Mouse (Mus musculus) liver, embryonic 15.5 days (tissue): ENCODE measurements around the gene Traf2. TPM values are rescaled to one million over a fixed set of nuclear protein-coding genes. Genes with fewer than 3 reads are reported as not detected.

ENCODE experiments used
- ATAC-seq: fragments of 200-750 bp; cut with Nextera tagmentation; 2 replicates; pipeline ENCODE4 v1.8.0; 2017; ENCODE audit warnings: moderate number of reproducible peaks, mild to moderate bottlenecking, moderate library complexity; ENCODE audit not compliant: insufficient read depth
- H3K27ac ChIP-seq: fragments of 300-500 bp; sonication (generic); replicated peaks from 2 replicates; pipeline ENCODE4 v1.5.1; 2015; ENCODE audit warnings: mild to moderate bottlenecking, inconsistent platforms
- H3K27me3 ChIP-seq: fragments of 300-500 bp; sonication (generic); 2 replicates; pipeline ENCODE4 v1.6.1; 2015; ENCODE audit warnings: mild to moderate bottlenecking, inconsistent platforms
- H3K36me3 ChIP-seq: fragments of 300-500 bp; sonication (generic); replicated peaks from 2 replicates; pipeline ENCODE4 v1.6.1; 2015; ENCODE audit warnings: moderate library complexity, mild to moderate bottlenecking, inconsistent platforms
- H3K4me1 ChIP-seq: fragments of 300-500 bp; sonication (generic); replicated peaks from 2 replicates; pipeline ENCODE4 v1.6.1; 2015; ENCODE audit warnings: inconsistent platforms
- H3K4me2 ChIP-seq: fragments of 300-500 bp; sonication (generic); 2 replicates; pipeline ENCODE4 v1.6.1; 2015; ENCODE audit warnings: moderate library complexity, mild to moderate bottlenecking, inconsistent platforms
- H3K4me3 ChIP-seq: fragments of 300-500 bp; sonication (generic); replicated peaks from 2 replicates; pipeline ENCODE4 v1.5.1; 2015; ENCODE audit warnings: mild to moderate bottlenecking, inconsistent platforms
- H3K9ac ChIP-seq: fragments of 300-500 bp; sonication (generic); 2 replicates; pipeline ENCODE4 v1.6.1; 2015; ENCODE audit warnings: moderate library complexity, mild to moderate bottlenecking, inconsistent platforms
- H3K9me3 ChIP-seq: fragments of 300-500 bp; sonication (generic); replicated peaks from 2 replicates; pipeline ENCODE4 v1.6.1; 2016; ENCODE audit warnings: inconsistent platforms
- WGBS: fragments of 180-500 bp; shearing (Covaris S2); methylation state at CpG from one replicate; pipeline ENCODE4 v1.1.7; 2015; ENCODE audit warnings: mixed read lengths; ENCODE audit not compliant: insufficient replicate concordance; 5-methylcytosine and 5-hydroxymethylcytosine counted together
- polyA plus RNA-seq: library from polyadenylated mRNA; unstranded; fragments of >200 nt; fragmentation: Nextera tagmentation; extraction: Ambion mirVana; gene quantifications from 2 replicates; pipeline ENCODE4 v1.2.1, GENCODE M21; 2015

The Traf2 gene
- polyA plus RNA-seq, 1 experiment from 2014 or later: 14.1 TPM

GRCm38 (mm10) chr2:25468962-25469915 is 77.5 kb downstream of the Traf2 start:
- Histone ChIP-seq H3K4me2 (no peak overlapping the region), H3K4me3 (no peak overlapping the region), H3K27me3 (no peaks in the 10 kb centered on the region), H3K9me3 (no peaks in the 10 kb centered on the region), H3K4me1 (peaks cover 5% of the 10 kb centered on the region; the same call in 1 of the 2 replicates), H3K27ac (no peak overlapping the region), H3K36me3 (no peaks in the 10 kb centered on the region), H3K9ac (no peak overlapping the region)
- 75% methylated on average over 10 of the region's 10 CpGs for WGBS
- no peak for ATAC-seq

Other genes starting within 250 kb of the Traf2 start
- gene Grin1, start 227.8 kb downstream of the Traf2 start, polyA plus RNA-seq: not detected in 2 replicates
- 15.9 and 17.1 TPM in 2 replicates for gene Man1b1, start 214.6 kb downstream of the Traf2 start, polyA plus RNA-seq
- gene Dpp7, start 190.6 kb downstream of the Traf2 start, polyA plus RNA-seq: 11.5 and 14.7 TPM in 2 replicates
- 15.1 and 15.4 TPM in 2 replicates for gene Uap1l1, start 181.3 kb downstream of the Traf2 start, polyA plus RNA-seq
- gene Sapcd2, start 174.6 kb downstream of the Traf2 start, polyA plus RNA-seq: 18.5 and 19.5 TPM in 2 replicates
- gene Entpd2, start 151.1 kb downstream of the Traf2 start, polyA plus RNA-seq: 0.58 and 0.71 TPM in 2 replicates
- gene Npdc1, start 147.6 kb downstream of the Traf2 start, polyA plus RNA-seq: 4.5 and 6.1 TPM in 2 replicates
- 1.2 and 1.7 TPM in 2 replicates for gene Fut7, start 123.7 kb downstream of the Traf2 start, polyA plus RNA-seq
- gene Abca2, start 118.2 kb downstream of the Traf2 start, polyA plus RNA-seq: 1.2 and 1.3 TPM in 2 replicates
- 0.38 and 1.0 TPM in 2 replicates for gene Clic3, start 90.1 kb downstream of the Traf2 start, polyA plus RNA-seq
- gene Paxx, start 85.8 kb downstream of the Traf2 start, polyA plus RNA-seq: 8.3 and 10.6 TPM in 2 replicates
- 0.23 and 0.38 TPM in 2 replicates for gene Ptgds, start 76.9 kb downstream of the Traf2 start, polyA plus RNA-seq
- not detected in 2 replicates for gene Lcn12, start 53.0 kb downstream of the Traf2 start, polyA plus RNA-seq
- 24.0 and 28.6 TPM in 2 replicates for gene Fbxw5, start 46.2 kb downstream of the Traf2 start, polyA plus RNA-seq
- 64.9 and 88.1 TPM in 2 replicates for gene C8g, start 45.2 kb downstream of the Traf2 start, polyA plus RNA-seq
- 186 and 201 TPM in 2 replicates for gene Edf1, start 10.9 kb upstream of the Traf2 start, polyA plus RNA-seq
- 0.32 and 7.7 TPM in 2 replicates for gene Mamdc4, start 27.9 kb upstream of the Traf2 start, polyA plus RNA-seq
- 31.2 and 36.3 TPM in 2 replicates for gene Phpt1, start 28.3 kb upstream of the Traf2 start, polyA plus RNA-seq
- 0.03 TPM in 1 of 2 replicates, not detected in the other for gene Ajm1, start 34.8 kb upstream of the Traf2 start, polyA plus RNA-seq
- gene Rabl6, start 61.6 kb upstream of the Traf2 start, polyA plus RNA-seq: 21.7 and 23.5 TPM in 2 replicates
- 0.05 and 0.06 TPM in 2 replicates for gene Ccdc183, start 70.7 kb upstream of the Traf2 start, polyA plus RNA-seq
- 8.2 and 9.9 TPM in 2 replicates for gene Tmem141, start 75.1 kb upstream of the Traf2 start, polyA plus RNA-seq
- 70.4 and 90.0 TPM in 2 replicates for gene Fcna, start 81.1 kb upstream of the Traf2 start, polyA plus RNA-seq
- gene Lcn8, start 106.2 kb upstream of the Traf2 start, polyA plus RNA-seq: not detected in 2 replicates
- not detected in 2 replicates for gene Lcn5, start 111.0 kb upstream of the Traf2 start, polyA plus RNA-seq
- not detected in 2 replicates for gene Lcn6, start 129.8 kb upstream of the Traf2 start, polyA plus RNA-seq
- gene Lcn10, start 135.8 kb upstream of the Traf2 start, polyA plus RNA-seq: not detected in 2 replicates
- gene Obp2a, start 153.1 kb upstream of the Traf2 start, polyA plus RNA-seq: not detected in 2 replicates
- gene Bmyc, start 159.8 kb upstream of the Traf2 start, polyA plus RNA-seq: 7.5 TPM in 2 replicates
- not detected in 2 replicates for gene Obp2b, start 190.1 kb upstream of the Traf2 start, polyA plus RNA-seq
- not detected in 2 replicates for gene Lcn3, start 218.6 kb upstream of the Traf2 start, polyA plus RNA-seq
- gene Lcn11, start 230.1 kb upstream of the Traf2 start, polyA plus RNA-seq: not detected in 2 replicates
- not detected in 2 replicates for gene Gm13539, start 235.3 kb upstream of the Traf2 start, polyA plus RNA-seq